Mouse (Mus musculus): ENCODE results near the gene Cd3e. TPM values are rescaled to one million over a fixed set of nuclear protein-coding genes. Genes with fewer than 3 reads are reported as not detected.
"Not testable (repeated sequence)": the region's sequence is repeated elsewhere in the genome, so short reads cannot be mapped to it uniquely, and the experiment has no call there.

The Cd3e gene
- polyA plus RNA-seq, 1 experiment from 2014 or later: not detected

- WGBS (ENCODE audit: insufficient replicate concordance): 13% methylated on average over 14 of the region's 14 CpGs
- ATAC-seq: peak; percentile 33; the same call in 1 of the 2 replicates
- H3K27ac ChIP-seq (ENCODE audit: low read depth): peak overlapping the region; percentile 98
- no peak for TF ChIP-seq EP300 (IDR thresholded peaks at IDR 0.05; ENCODE audit: low read depth)
- TF ChIP-seq CTCF (IDR thresholded peaks at IDR 0.05; ENCODE audit: low read depth): no peak
- peaks cover 19% of the 10 kb centered on the region for H3K27me3 ChIP-seq (ENCODE audit: insufficient read depth, low read length)
- H3K4me3 ChIP-seq (ENCODE audit: low read depth, low read length): peak overlapping the region; percentile 47
- H3K9ac ChIP-seq (replicated peaks): peak overlapping the region; percentile 64
- DNase-seq: peak; percentile 22
- H3K4me2 ChIP-seq (ENCODE audit: low read depth, low read length): peak overlapping the region; percentile 67
- H3K36me3 ChIP-seq (replicated peaks; ENCODE audit: insufficient read depth, low read length): peaks cover 3% of the 10 kb centered on the region; the same call in 1 of the 2 replicates
- H3K9me3 ChIP-seq (ENCODE audit: low read length): no peaks in the 10 kb centered on the region
- peaks cover 4% of the 10 kb centered on the region; the same call in 1 of the 2 replicates for H3K4me1 ChIP-seq (ENCODE audit: insufficient read depth)
Observed at GRCm38 (mm10) chr9:45040066-45040845, 30.8 kb upstream of the Cd3e start.

GRCm38 (mm10) chr9:45039499-45039898 is 30.1 kb upstream of the Cd3e start, which contains the start of gene Mpzl2:
Mpzl2 (plus strand) TSS chr9:45039799.
- Histone ChIP-seq H3K27me3 (ENCODE audit: insufficient read depth, low read length) (peaks cover 19% of the 10 kb centered on the region), H3K4me3 (ENCODE audit: low read depth, low read length) (peak within 1 kb of the TSS; percentile 47), H3K36me3 (replicated peaks; ENCODE audit: insufficient read depth, low read length) (no peaks in the 10 kb centered on the region), H3K9ac (replicated peaks) (peak within 1 kb of the TSS; percentile 64), H3K4me1 (ENCODE audit: insufficient read depth) (peaks cover 4% of the 10 kb centered on the region; the same call in 1 of the 2 replicates), H3K9me3 (ENCODE audit: low read length) (no peaks in the 10 kb centered on the region), H3K4me2 (ENCODE audit: low read depth, low read length) (peak within 1 kb of the TSS; percentile 67), H3K27ac (ENCODE audit: low read depth) (peak within 1 kb of the TSS; percentile 98)
- DNase-seq (no peak), ATAC-seq (no peak)
- WGBS (ENCODE audit: insufficient replicate concordance): 46% methylated on average over 5 of the region's 5 CpGs
- TF ChIP-seq EP300 (IDR thresholded peaks at IDR 0.05; ENCODE audit: low read depth) (no peak), CTCF (IDR thresholded peaks at IDR 0.05; ENCODE audit: low read depth) (no peak)

GRCm38 (mm10) chr9:45037803-45038202 is 28.4 kb upstream of the Cd3e start:
- H3K9ac ChIP-seq (replicated peaks); DNase-seq; H3K9me3 ChIP-seq (ENCODE audit: low read length); H3K4me3 ChIP-seq (ENCODE audit: low read depth, low read length); H3K4me1 ChIP-seq (ENCODE audit: insufficient read depth); ATAC-seq; H3K27ac ChIP-seq (ENCODE audit: low read depth); H3K36me3 ChIP-seq (replicated peaks; ENCODE audit: insufficient read depth, low read length); H3K4me2 ChIP-seq (ENCODE audit: low read depth, low read length): not testable (repeated sequence)
- 54% methylated on average over 1 of the region's 1 CpGs for WGBS (ENCODE audit: insufficient replicate concordance)
- peaks cover 14% of the 10 kb centered on the region for H3K27me3 ChIP-seq (ENCODE audit: insufficient read depth, low read length)

GRCm38 (mm10) chr9:45034526-45034925 is 25.1 kb upstream of the Cd3e start:
- Histone ChIP-seq H3K4me3 (ENCODE audit: low read depth, low read length) (no peak overlapping the region), H3K4me2 (ENCODE audit: low read depth, low read length) (no peak overlapping the region), H3K9ac (replicated peaks) (no peak overlapping the region), H3K36me3 (replicated peaks; ENCODE audit: insufficient read depth, low read length) (no peaks in the 10 kb centered on the region), H3K4me1 (ENCODE audit: insufficient read depth) (no peaks in the 10 kb centered on the region; the same call in 1 of the 2 replicates), H3K9me3 (ENCODE audit: low read length) (no peaks in the 10 kb centered on the region), H3K27me3 (ENCODE audit: insufficient read depth, low read length) (no peaks in the 10 kb centered on the region), H3K27ac (ENCODE audit: low read depth) (no peak overlapping the region)
- 71% methylated on average over 3 of the region's 3 CpGs for WGBS (ENCODE audit: insufficient replicate concordance)
- ATAC-seq (no peak), DNase-seq (no peak)
- TF ChIP-seq CTCF (IDR thresholded peaks at IDR 0.05; ENCODE audit: low read depth): no peak
- no peak for TF ChIP-seq EP300 (IDR thresholded peaks at IDR 0.05; ENCODE audit: low read depth)

- WGBS (ENCODE audit: insufficient replicate concordance): 52% methylated on average over 2 of the region's 2 CpGs
- Histone ChIP-seq H3K27me3 (ENCODE audit: insufficient read depth, low read length) (0 out of 2 replicates have a peak, but pooled peaks cover 4% of the 10 kb centered on the region), H3K36me3 (replicated peaks; ENCODE audit: insufficient read depth, low read length) (no peaks in the 10 kb centered on the region), H3K4me3 (ENCODE audit: low read depth, low read length) (no peak overlapping the region), H3K9ac (replicated peaks) (no peak overlapping the region), H3K4me1 (ENCODE audit: insufficient read depth) (0 out of 2 replicates have a peak, but pooled peaks cover 5% of the 10 kb centered on the region), H3K9me3 (ENCODE audit: low read length) (no peaks in the 10 kb centered on the region), H3K4me2 (ENCODE audit: low read depth, low read length) (no peak overlapping the region), H3K27ac (ENCODE audit: low read depth) (no peak overlapping the region)
- DNase-seq (no peak), ATAC-seq (no peak)
- TF ChIP-seq CTCF (IDR thresholded peaks at IDR 0.05; ENCODE audit: low read depth) (no peak), EP300 (IDR thresholded peaks at IDR 0.05; ENCODE audit: low read depth) (no peak)
Observed at GRCm38 (mm10) chr9:45032261-45032660, 22.8 kb upstream of the Cd3e start.

- 0 out of 2 replicates have a peak, but pooled peaks cover 5% of the 10 kb centered on the region for H3K4me1 ChIP-seq (ENCODE audit: insufficient read depth)
- H3K36me3 ChIP-seq (replicated peaks; ENCODE audit: insufficient read depth, low read length): no peaks in the 10 kb centered on the region
- H3K27me3 ChIP-seq (ENCODE audit: insufficient read depth, low read length): 0 out of 2 replicates have a peak, but pooled peaks cover 4% of the 10 kb centered on the region
- no peaks in the 10 kb centered on the region for H3K9me3 ChIP-seq (ENCODE audit: low read length)
- no peak overlapping the region for H3K4me2 ChIP-seq (ENCODE audit: low read depth, low read length)
- TF ChIP-seq EP300 (IDR thresholded peaks at IDR 0.05; ENCODE audit: low read depth) (no peak), CTCF (IDR thresholded peaks at IDR 0.05; ENCODE audit: low read depth) (no peak)
- no peak overlapping the region for H3K4me3 ChIP-seq (ENCODE audit: low read depth, low read length)
- ATAC-seq: no peak
- no peak overlapping the region for H3K27ac ChIP-seq (ENCODE audit: low read depth)
- DNase-seq: no peak
- 43% methylated on average over 6 of the region's 6 CpGs for WGBS (ENCODE audit: insufficient replicate concordance)
- H3K9ac ChIP-seq (replicated peaks): no peak overlapping the region
Observed at GRCm38 (mm10) chr9:45030341-45030740, 20.9 kb upstream of the Cd3e start.
